Mouse (Mus musculus) embryonic facial prominence, embryonic 15.5 days (tissue): Measurements from ENCODE around the gene Gm48551. TPM values are rescaled to one million over a fixed set of nuclear protein-coding genes. Genes with fewer than 3 reads are reported as not detected.

Source experiments
- ATAC-seq: fragments of 200-750 bp; cut with Nextera tagmentation; 2 replicates; pipeline ENCODE4 v1.8.0; 2017; ENCODE audit warnings: low read depth, moderate TSS enrichment; ENCODE audit not compliant: insufficient number of reproducible peaks, low FRiP score, low TSS enrichment
- H3K27ac ChIP-seq: fragments of 300-500 bp; sonication (generic); replicated peaks from 2 replicates; pipeline ENCODE4 v1.5.1; 2015; ENCODE audit warnings: mild to moderate bottlenecking, inconsistent platforms
- H3K27me3 ChIP-seq: fragments of 300-500 bp; sonication (generic); 2 replicates; pipeline ENCODE4 v1.6.1; 2015; ENCODE audit warnings: inconsistent platforms
- H3K36me3 ChIP-seq: fragments of 300-500 bp; sonication (generic); 2 replicates; pipeline ENCODE4 v1.6.1; 2015; ENCODE audit warnings: mild to moderate bottlenecking, inconsistent platforms
- H3K4me1 ChIP-seq: fragments of 300-500 bp; sonication (generic); 2 replicates; pipeline ENCODE4 v1.6.1; 2015; ENCODE audit warnings: inconsistent platforms
- H3K4me2 ChIP-seq: fragments of 300-500 bp; sonication (generic); replicated peaks from 2 replicates; pipeline ENCODE4 v1.6.1; 2015; ENCODE audit warnings: mild to moderate bottlenecking, inconsistent platforms
- H3K4me3 ChIP-seq: fragments of 300-500 bp; sonication (generic); replicated peaks from 2 replicates; pipeline ENCODE4 v1.5.1; 2015; ENCODE audit warnings: mild to moderate bottlenecking, inconsistent platforms
- H3K9ac ChIP-seq: fragments of 300-500 bp; sonication (generic); 2 replicates; pipeline ENCODE4 v1.6.1; 2015; ENCODE audit warnings: inconsistent platforms
- H3K9me3 ChIP-seq: fragments of 300-500 bp; sonication (generic); replicated peaks from 2 replicates; pipeline ENCODE4 v1.6.1; 2016; ENCODE audit warnings: inconsistent platforms
- WGBS: fragments of 180-500 bp; shearing (Covaris S2); methylation state at CpG from one replicate; pipeline ENCODE4 v1.1.7; 2015; 5-methylcytosine and 5-hydroxymethylcytosine counted together
- polyA plus RNA-seq: library from polyadenylated mRNA; unstranded; fragments of >200 nt; fragmentation: Nextera tagmentation; extraction: Ambion mirVana; gene quantifications from 2 replicates; pipeline ENCODE4 v1.2.1, GENCODE M21; 2015

The Gm48551 gene
- polyA plus RNA-seq, 1 experiment from 2014 or later = 3.1 TPM

DNA sequence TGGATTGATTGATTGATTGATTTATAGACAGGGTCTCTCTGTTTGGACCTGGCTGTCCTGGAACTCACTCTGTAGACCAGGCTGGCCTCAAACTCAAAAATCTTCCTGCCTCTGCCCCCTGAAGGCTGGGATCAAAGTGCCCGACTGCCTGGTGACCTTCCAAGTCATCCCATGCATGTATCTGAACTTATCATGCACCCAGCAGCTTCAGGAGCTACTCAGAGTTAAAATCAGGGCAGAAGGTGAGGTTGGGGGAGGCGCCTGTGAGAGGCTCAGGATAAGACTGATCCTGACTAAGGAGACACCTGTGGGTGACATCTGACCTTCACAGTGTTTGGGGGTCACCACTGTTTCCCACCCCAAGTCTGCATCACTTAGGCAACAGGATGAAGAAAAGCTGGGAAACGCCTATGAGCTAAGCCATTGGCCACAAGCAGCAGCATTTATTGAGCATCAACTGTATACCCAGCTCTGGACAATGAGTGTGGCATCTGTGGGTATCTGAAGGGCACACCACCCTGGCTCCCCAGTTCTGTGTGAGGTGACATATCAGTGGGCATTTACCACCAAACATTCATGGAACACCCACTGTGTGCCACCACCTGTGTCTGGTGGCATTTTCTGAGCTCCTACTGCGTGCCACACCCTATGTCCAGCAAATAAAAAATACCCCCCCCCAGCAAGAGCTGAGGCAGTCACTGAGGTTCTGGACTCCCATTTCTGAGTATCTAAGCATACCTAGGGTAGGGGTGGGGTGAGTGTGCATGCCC, 39.4 kb downstream of the Gm48551 start:
- peaks cover 16% of the 10 kb centered on the region for H3K36me3 ChIP-seq
- peaks cover 67% of the 10 kb centered on the region for H3K4me1 ChIP-seq
- H3K9ac ChIP-seq = no peak overlapping the region
- ATAC-seq = no peak
- H3K27me3 ChIP-seq = no peaks in the 10 kb centered on the region
- H3K4me3 ChIP-seq = peak overlapping the region; percentile 75
- peak overlapping the region; percentile 75 for H3K4me2 ChIP-seq
- H3K9me3 ChIP-seq = no peaks in the 10 kb centered on the region
- peak overlapping the region; percentile 82; the same call in 1 of the 2 replicates for H3K27ac ChIP-seq
- 69% methylated on average over 4 of the region's 4 CpGs for WGBS

DNA sequence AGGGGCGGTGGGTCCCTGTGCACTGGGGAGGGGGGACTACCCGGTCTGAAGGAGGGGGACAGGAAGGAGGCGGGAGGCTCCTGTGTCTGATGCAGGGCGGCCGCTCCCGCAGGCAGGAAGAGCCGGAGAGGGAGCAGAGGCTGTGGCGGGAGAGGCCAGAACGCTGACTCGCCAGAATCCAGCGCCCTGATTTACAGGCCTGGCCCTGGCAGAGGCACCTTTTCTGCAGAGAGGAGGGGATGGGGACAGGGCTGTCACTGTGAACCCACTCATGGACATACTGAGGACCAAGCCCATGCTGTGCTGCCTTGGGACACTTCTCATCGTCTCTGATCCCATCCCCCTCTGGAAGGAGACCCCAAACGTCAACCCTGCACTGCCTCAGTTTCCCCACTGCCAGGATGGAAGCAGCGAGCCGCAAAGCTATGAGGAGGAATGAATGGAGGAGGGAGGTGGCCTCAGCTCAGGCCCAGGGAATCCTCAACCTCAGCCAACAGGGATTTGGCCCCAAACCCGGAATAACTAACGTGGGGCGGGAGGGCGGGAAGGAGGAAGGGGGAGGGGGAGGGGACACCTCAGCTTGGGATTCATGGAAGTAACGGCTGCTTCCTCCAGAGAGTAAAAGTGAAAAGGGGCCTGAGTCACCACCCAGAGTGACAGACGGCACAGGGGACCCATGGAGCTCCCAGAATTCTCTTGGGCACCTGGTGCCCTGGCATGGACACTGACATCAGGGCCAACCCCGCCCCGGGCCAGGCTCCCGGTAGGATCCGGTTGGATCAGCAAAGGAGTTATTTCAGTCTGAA, 40.2 kb downstream of the Gm48551 start:
- Histone ChIP-seq H3K9ac (peak overlapping the region; percentile 26; the same call in 1 of the 2 replicates), H3K36me3 (peaks cover 13% of the 10 kb centered on the region), H3K27ac (peak overlapping the region; percentile 82), H3K4me2 (peak overlapping the region; percentile 75), H3K27me3 (no peaks in the 10 kb centered on the region), H3K4me1 (peaks cover 65% of the 10 kb centered on the region), H3K4me3 (peak overlapping the region; percentile 75), H3K9me3 (no peaks in the 10 kb centered on the region)
- no peak for ATAC-seq
- 7% methylated on average over 25 of the region's 25 CpGs for WGBS

DNA sequence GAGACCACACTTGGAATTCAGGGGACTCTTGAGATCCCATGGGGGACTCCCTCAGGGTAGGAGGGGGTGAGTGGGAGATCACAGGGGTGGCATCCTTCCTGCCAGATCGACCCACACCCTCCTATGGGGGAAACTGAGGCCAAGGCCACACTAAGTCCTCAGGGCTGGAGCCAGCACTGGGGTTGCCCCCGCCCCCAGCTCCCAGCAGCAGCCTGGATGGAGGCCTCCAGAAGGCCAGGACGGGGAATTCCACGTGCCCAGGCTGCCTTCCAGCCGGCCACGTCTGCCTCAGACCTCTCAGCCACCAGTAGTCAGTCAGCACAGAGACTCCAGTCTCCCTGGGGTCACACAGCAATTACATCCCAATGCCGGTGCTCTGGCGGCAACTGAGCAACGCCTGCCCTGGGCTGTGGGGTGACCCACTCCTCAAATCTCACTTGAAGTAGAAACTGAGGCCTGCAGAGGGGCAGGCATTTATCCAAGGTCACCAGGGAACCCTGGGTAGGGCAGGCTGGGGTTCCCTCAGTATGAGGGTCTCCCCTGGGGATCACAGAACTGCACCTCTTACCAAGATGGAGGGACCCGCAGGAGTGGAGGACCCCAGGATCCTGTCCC, 41.1 kb downstream of the Gm48551 start:
- no peaks in the 10 kb centered on the region for H3K27me3 ChIP-seq

GRCm38 (mm10) chr10:81426081-81426671, 41.9 kb downstream of the Gm48551 start:
- H3K9ac ChIP-seq = peak overlapping the region; percentile 80
- H3K4me3 ChIP-seq = peak overlapping the region; percentile 75
- under 1% methylated on average over 12 of the region's 33 CpGs for WGBS
- no peak for ATAC-seq
- no peaks in the 10 kb centered on the region for H3K9me3 ChIP-seq
- H3K4me1 ChIP-seq = peaks cover 59% of the 10 kb centered on the region
- H3K27ac ChIP-seq = peak overlapping the region; percentile 86
- peak overlapping the region; percentile 75 for H3K4me2 ChIP-seq
- H3K27me3 ChIP-seq = no peaks in the 10 kb centered on the region
- H3K36me3 ChIP-seq = no peaks in the 10 kb centered on the region

More for the DNA sequence above, 41.1 kb downstream of the Gm48551 start:
- Histone ChIP-seq H3K4me3 (peak overlapping the region; percentile 75), H3K9ac (peak overlapping the region; percentile 16; the same call in 1 of the 2 replicates), H3K9me3 (no peaks in the 10 kb centered on the region), H3K4me2 (peak overlapping the region; percentile 75), H3K36me3 (peaks cover 4% of the 10 kb centered on the region; the same call in 1 of the 2 replicates), H3K27ac (peak overlapping the region; percentile 82), H3K4me1 (peaks cover 61% of the 10 kb centered on the region)
- 34% methylated on average over 10 of the region's 10 CpGs for WGBS
- ATAC-seq = no peak

DNA sequence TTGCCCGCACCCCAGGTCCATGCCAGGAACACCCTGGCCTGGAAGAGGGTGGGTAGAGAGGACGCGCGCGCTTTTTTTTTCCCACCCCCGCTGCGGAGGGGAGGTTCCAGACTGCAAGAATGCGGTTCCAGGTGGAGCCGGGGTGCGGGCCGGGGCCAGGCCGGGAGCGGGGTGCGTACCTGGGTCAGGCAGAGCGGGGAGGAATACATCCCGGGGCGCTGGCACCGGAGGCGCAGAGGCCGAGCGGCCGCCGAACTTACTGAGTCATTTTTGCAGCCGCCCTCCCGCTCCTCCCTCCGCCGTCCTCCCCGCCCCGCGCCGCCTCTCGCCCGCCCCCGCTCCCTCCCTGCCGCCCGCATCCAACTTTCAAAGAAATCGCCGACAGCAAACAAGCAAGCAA, 42.6 kb downstream of the Gm48551 start:
- H3K27ac ChIP-seq = peak overlapping the region; percentile 86
- 2% methylated on average over 29 of the region's 38 CpGs for WGBS
- H3K9me3 ChIP-seq = no peaks in the 10 kb centered on the region
- no peaks in the 10 kb centered on the region for H3K36me3 ChIP-seq
- H3K27me3 ChIP-seq = no peaks in the 10 kb centered on the region
- peaks cover 63% of the 10 kb centered on the region for H3K4me1 ChIP-seq
- H3K4me3 ChIP-seq = peak overlapping the region; percentile 75
- no peak for ATAC-seq
- peak overlapping the region; percentile 80 for H3K9ac ChIP-seq
- H3K4me2 ChIP-seq = peak overlapping the region; percentile 75

DNA sequence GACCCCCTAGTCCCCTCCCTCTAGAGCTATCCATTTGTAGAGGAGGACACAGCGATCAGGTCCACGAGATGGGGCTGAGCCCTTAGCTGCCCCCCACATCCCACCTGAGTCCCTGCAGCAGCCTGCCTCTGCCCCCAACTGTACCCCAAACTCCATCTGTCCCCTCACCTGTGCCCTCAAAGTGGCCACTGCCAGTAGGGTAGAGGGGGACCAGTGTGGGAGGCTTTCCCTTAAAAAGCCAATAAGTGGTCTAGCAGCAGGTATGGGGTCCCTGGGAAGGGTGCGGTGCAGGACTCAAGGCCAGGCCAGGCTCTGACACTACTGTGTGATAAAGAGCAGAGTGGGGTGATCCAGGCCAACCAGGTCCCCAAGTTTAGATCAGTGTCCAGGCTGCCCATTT, 43.1 kb downstream of the Gm48551 start:
- H3K9me3 ChIP-seq = no peaks in the 10 kb centered on the region
- no peaks in the 10 kb centered on the region for H3K36me3 ChIP-seq
- peaks cover 61% of the 10 kb centered on the region for H3K4me1 ChIP-seq
- peak overlapping the region; percentile 72 for H3K27ac ChIP-seq
- ATAC-seq = no peak
- peak overlapping the region; percentile 75 for H3K4me3 ChIP-seq
- peak overlapping the region; percentile 75 for H3K4me2 ChIP-seq
- WGBS = 17% methylated on average over 3 of the region's 3 CpGs
- H3K9ac ChIP-seq = peak overlapping the region; percentile 22; the same call in 1 of the 2 replicates
- H3K27me3 ChIP-seq = no peaks in the 10 kb centered on the region

DNA sequence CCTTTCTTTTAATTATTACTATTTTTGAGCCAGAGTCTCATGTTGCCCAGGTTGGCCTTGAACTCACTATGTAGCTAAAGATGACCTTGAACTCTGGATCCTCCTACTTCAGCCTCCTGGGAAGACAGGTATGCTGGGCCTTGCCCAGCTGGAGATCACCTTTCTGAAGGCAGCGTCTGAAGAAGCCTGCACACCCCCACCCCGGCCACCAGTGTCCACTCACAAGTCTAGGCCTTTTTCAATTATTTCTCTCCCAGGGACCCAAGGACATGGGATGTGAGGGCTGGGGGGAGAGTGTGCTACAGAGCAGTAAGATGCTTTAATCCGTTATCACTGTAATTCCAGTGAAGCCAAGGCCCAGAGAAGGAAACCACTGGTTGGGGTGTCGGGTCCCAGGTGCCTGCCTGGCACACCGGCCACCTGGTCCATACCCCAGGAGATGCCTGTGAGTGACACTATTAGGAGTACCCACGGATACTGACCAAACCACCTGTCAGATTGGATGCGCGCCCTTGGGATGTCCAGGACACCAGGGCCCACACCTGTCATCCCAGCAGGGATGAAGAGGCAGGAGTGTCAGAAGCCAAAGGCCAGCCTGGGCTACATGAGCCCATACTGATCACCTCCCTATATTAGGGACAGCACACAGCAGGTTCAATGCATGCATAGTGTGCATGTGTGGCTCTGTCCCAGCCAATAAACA, 43.7 kb downstream of the Gm48551 start:
- H3K4me2 ChIP-seq = no peak overlapping the region
- no peaks in the 10 kb centered on the region for H3K9me3 ChIP-seq
- no peaks in the 10 kb centered on the region for H3K36me3 ChIP-seq
- peaks cover 61% of the 10 kb centered on the region for H3K4me1 ChIP-seq
- WGBS = 77% methylated on average over 8 of the region's 8 CpGs
- ATAC-seq = no peak
- no peak overlapping the region for H3K9ac ChIP-seq
- H3K27me3 ChIP-seq = no peaks in the 10 kb centered on the region
- no peak overlapping the region for H3K4me3 ChIP-seq
- H3K27ac ChIP-seq = peak overlapping the region; percentile 72; the same call in 1 of the 2 replicates

GRCm38 (mm10) chr10:81428507-81428870, 44.2 kb downstream of the Gm48551 start:
- Histone ChIP-seq H3K4me3 (no peak overlapping the region), H3K27ac (no peak overlapping the region), H3K36me3 (no peaks in the 10 kb centered on the region), H3K9me3 (no peaks in the 10 kb centered on the region), H3K4me1 (peaks cover 65% of the 10 kb centered on the region), H3K4me2 (no peak overlapping the region), H3K27me3 (no peaks in the 10 kb centered on the region), H3K9ac (no peak overlapping the region)
- no peak for ATAC-seq
- WGBS = 86% methylated on average over 7 of the region's 7 CpGs

GRCm38 (mm10) chr10:81429092-81429491, 44.8 kb downstream of the Gm48551 start:
- peak overlapping the region; percentile 90 for H3K4me2 ChIP-seq
- no peaks in the 10 kb centered on the region for H3K9me3 ChIP-seq
- H3K4me3 ChIP-seq = peak overlapping the region; percentile 64
- 29% methylated on average over 2 of the region's 2 CpGs for WGBS
- H3K36me3 ChIP-seq = no peaks in the 10 kb centered on the region
- peaks cover 65% of the 10 kb centered on the region for H3K4me1 ChIP-seq
- no peak for ATAC-seq
- H3K27me3 ChIP-seq = no peaks in the 10 kb centered on the region
- H3K9ac ChIP-seq = no peak overlapping the region
- peak overlapping the region; percentile 94 for H3K27ac ChIP-seq

GRCm38 (mm10) chr10:81429605-81430061, 45.4 kb downstream of the Gm48551 start:
- peak overlapping the region; percentile 90 for H3K4me2 ChIP-seq
- peaks cover 65% of the 10 kb centered on the region for H3K4me1 ChIP-seq
- no peaks in the 10 kb centered on the region for H3K36me3 ChIP-seq
- peak overlapping the region; percentile 94 for H3K27ac ChIP-seq
- peak; percentile 21 for ATAC-seq
- peak overlapping the region; percentile 64 for H3K4me3 ChIP-seq
- no peaks in the 10 kb centered on the region for H3K27me3 ChIP-seq
- peak overlapping the region; percentile 60 for H3K9ac ChIP-seq
- WGBS = under 1% methylated on average over 20 of the region's 20 CpGs
- no peaks in the 10 kb centered on the region for H3K9me3 ChIP-seq
